Mouse (Mus musculus): ENCODE results near the gene Peak1.

DNA sequence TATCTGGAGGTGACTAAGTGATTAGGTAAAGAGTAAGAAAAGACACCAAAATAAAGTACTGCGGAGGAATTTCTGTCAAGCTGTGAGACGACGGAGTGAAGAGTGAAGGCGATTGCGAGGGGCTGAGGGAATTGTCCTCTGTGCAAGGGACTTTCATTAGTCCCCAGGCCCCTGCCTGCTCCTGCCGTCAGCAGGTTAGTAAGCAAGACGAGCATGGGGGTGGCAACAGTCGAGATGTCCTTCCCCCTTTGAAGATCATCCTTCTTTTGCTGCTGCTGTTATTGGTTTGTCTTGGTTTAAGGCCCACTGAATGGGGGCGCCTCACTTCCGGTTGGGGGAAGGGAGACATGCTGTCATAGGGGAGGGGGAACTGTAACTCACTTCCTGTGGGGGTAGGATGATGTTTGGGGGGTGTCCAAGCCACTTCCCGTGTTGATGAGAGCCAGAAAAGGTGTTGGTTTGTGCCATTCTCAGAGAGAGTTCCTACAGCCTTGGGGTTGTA, 922 bp upstream of the Peak1 start:
- TF ChIP-seq CTCF (IDR thresholded peaks at IDR 0.05; ENCODE audit: extremely low read depth, insufficient read length, insufficient replicate concordance, low read depth, low read length) = no peak
- TF ChIP-seq POLR2A (IDR thresholded peaks at IDR 0.05; ENCODE audit: low read depth, low read length) = peak; percentile 33; the same call in 1 of the 2 replicates

All from small intestine, adult 2 months (tissue).